Mouse (Mus musculus): Measurements from ENCODE around the gene Gm10277.

Gene Gm10277

DNA sequence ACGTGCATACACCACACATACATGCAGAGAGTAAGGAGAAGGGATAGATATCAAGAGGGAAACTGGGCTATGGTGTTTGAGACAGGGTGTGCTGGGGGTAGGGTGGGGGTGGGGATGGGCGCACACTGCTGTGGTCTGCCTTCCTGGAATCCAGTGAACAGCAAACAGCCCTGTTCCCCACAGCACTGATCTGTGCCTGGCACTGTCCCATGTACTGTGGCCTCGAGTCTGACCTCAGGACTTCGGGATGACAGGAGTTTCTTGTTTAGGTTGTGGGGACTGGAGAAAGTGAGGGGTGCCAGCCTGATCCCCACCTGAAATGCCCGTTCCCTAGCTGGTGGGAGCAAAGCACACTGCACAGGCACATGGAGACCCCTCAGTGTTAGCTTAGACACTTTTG is at the start of gene Gm10277:
TSS of gene Gm10277 (minus strand) at position 41 of the 400 bp plus-strand sequence.
- DNase-seq (ENCODE audit: low read depth, low spot score): no peak

DNA sequence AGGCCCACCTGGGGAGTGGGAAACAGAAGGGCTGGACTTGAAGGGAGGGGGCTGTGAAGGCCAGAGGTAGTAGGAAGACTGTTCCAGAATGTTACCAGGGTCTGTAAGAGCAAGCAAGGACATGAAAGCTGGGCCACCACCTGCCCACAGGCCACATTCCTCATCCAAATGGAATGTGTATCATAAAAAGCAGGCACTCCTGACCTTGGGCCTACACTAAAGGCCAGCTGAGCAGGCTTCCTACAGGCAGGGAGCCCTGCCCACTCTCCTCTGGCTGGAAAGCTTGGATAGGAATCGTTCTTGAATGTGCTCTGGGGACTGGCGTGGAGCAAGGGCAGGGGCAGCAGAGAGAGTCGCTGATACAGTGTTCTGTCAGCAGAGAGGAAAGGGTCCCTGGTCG is 49.2 kb upstream of the Gm10277 start:
- no peak for DNase-seq (ENCODE audit: low read depth, low spot score)

DNA sequence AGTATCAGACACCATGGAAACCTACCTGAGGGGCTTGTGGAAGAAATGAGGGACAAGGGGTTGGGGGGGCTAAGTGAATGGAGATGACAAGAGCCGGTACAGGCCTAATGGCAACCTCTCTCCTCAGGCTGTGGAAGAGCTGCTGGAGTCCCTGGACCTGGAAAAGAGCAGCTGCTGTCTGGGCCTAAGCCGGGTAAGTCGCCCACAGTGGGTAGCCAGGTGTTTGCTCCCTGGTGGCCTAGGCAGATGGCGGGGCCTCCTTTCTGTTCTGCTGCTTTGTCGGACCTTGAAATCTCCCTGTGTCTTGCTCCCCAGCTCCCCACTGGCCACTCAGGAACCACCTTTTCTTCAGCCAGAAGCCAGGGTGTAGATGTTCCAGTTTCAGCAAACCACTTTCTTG is 48.7 kb upstream of the Gm10277 start:
- DNase-seq (ENCODE audit: low read depth, low spot score): no peak

DNA sequence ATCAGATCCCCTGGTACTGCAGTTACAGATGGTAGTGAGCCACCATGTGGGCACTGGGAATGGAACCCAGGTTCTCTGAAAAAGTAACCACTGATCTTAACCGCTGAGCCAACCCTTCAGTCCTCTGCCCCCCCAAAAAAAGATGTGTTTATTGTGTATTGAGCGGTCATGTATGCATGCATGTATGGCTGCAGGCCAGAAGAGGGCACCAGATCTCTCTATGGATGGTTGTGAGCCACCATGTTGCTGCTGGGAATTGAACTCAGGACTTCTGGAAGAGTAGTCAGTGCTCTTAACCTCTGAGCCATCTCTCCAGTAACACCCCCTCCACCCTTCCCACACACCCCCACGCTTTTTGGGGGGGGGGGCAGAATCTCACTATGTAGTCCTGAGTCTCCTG is 47.6 kb upstream of the Gm10277 start:
- peak; percentile 55 for DNase-seq (ENCODE audit: low read depth, low spot score)

DNA sequence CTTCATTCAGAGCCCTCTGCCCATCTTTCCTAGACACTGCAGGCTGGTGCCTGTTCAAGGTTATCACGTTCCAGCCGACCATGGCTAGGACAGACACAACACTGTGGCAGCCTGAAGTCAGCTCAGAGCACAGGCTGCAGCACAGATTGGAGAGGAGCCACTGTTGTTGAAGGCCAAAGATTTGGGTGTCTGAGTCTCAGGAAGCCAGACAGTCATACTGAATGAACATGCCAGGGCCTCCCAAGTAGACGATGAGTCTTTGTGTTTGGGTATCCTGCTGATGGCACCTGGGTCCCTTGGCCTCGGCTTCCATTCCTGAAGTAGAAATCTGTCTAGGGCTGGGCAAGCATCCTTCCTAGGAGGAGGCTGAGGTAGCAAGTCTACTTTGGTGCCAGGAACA is 45.0 kb upstream of the Gm10277 start:
- DNase-seq (ENCODE audit: low read depth, low spot score): no peak

DNA sequence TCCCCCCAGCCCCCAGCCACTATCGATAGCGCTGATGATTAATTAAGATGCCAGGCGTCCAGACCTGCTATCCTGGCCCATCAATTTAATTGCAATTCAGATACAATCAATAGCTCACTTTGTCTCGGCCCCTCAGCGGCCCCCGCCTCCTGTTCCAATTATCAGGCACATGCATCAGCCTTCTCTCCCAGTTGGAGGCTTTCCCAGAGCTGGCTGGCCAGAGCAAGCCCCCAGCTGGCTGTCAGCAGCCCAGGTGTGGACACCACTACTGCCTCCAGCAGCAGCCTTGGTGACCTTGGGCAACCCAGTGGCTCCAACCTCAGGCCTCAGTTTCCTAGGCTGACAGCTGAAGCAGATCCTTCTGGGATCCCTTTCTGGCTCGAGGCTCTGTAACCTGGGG is 43.3 kb upstream of the Gm10277 start:
- no peak for DNase-seq (ENCODE audit: low read depth, low spot score)

DNA sequence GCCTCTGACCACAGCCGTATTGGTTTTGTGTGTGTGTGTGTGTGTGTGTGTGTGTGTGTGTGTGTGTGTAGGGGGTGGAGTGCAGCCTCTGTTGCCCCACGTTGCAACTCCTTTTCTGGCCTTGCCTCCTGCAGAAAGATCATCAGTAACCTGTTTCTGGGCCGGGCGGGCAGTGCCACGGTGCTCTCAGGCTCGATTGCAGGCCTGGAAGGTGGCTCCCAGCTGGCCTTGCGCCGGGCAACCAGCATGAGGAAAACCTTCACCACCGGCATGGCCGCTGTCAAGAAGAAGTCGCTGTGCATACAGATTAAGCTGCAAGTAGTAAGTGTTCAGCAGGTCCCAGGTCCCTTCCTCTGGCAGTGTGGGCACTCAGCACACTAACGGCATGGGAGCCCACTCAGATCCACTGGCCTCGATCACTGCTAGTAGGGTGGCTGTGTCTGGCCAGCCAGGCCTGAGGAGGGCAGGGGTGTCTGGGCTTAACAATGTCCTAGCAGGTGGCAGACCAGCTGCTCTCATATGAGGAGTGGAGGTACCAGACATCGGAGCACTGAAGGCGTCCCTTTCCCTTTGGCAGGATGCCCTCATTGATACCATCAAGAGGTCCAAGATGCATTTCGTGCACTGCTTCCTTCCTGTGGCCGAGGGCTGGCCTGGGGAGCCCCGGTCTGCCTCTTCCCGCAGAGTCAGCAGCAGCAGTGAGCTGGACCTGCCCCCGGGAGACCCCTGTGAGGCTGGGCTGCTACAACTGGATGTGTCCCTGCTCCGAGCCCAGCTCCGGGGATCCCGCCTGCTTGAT is 41.7 kb upstream of the Gm10277 start:
- DNase-seq (ENCODE audit: low read depth, low spot score): no peak

DNA sequence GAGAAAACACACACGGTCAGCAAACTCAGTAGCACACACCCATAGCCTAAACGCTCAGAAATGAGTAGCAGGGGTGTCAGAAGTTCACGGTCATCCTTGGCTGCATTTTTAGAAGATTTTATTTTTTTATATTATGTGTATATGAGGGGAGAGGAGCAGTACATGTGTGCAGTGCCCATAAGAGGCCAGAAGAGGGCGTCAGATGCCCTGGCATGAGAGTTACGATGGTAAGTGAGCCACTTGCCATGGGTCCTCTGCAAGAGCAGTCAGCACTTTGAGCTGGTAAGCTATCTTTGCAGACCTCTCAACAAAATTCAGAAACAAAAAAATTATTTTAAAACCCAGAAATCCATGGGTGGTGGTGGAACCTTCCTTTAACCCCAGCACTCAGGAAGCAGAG is 40.6 kb upstream of the Gm10277 start:
- DNase-seq (ENCODE audit: low read depth, low spot score): peak; percentile 67

DNA sequence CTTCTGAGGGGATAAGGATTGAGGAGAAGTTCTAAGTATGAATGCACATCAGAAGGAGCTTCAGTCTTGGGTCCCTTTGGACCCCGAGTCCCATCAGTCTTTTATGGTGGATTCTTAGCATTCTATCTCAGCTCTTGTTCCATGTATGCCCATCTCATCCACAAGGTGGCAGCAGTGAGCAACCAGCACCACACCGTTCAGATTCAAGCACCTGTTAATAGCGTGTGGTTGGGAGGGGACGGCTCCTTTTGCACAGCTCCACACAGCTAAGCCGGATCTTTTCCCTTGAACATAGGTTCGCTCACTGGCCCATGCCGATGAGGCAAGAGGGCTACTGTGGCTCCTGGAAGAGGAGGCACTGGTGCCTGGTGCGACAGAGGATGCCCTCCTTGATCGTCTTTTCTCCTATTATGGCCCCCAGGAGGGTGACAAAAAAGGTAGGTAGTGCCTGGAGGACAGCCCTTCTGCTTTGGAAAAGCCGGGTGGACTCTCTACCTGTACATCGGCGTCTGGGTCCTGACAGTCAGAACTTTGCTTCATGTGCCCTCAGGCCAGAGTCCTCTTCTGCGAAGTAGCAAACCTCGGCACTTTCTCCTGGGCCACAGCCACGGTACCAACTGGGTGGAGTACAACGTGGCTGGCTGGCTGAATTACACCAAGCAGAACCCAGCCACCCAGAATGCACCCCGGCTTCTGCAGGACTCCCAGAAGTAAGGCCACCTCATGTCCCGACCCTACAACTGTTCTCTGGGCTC is 39.9 kb upstream of the Gm10277 start:
- peak; percentile 91 for DNase-seq (ENCODE audit: low read depth, low spot score)

DNA sequence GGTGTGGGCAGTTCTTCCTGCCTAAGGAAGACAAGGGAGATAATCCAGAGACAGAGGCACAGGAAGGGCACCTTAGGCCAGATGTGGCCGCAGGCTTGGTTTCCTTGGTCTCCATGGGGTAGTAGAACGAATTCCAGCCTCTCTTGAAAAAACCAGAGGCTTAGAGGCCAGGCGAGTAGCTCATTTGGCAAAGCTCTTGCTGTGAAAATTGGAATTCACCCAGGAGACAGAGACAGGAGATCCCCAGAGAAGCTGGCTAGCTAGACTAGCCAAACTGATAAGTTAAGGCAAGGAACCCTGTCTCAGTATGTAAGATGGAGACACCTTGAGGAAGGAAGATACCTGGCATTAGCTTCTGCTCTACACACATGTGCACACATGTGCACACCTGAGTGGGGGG is 38.8 kb upstream of the Gm10277 start:
- no peak for DNase-seq (ENCODE audit: low read depth, low spot score)

DNA sequence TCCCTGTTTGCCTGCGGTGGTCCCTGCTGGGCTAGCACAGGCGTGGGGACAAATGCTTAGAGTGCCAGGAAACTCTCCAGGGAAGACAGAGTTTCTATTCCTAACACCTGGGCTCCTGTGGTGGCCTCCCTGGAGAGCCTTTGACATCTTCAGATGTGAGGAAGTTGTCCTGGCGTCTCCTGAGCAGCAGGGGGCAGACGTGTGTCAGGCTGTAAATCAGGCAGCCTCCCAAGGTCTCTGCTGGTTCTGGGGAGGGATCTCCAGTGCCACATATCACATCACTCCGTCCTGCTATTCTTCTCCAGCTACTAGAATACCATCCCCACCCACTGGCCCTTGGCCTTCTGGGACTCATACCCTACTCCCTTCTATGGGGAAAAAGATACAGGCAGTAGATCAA is 38.3 kb upstream of the Gm10277 start:
- peak; percentile 86 for DNase-seq (ENCODE audit: low read depth, low spot score)

DNA sequence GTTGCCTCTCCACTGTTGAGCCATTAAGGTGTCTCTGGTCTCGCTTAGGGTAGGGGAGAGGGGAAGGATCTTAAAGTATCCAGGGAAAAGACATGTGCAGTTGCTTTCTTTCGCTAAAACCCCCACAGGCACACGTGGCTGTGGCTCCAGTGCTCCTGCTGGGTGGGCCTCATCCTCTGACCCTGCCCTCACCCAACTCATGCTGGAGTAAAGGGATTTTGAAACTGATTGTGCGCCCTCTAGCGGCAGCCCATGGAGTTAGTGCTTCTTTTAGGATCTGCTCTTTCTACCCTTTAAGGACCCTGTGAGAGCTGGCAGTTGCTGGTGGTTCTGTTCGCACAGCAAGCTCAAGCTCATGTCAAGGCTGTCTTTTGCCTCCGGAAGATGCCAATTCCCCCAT is 35.2 kb upstream of the Gm10277 start:
- peak; percentile 88 for DNase-seq (ENCODE audit: low read depth, low spot score)

DNA sequence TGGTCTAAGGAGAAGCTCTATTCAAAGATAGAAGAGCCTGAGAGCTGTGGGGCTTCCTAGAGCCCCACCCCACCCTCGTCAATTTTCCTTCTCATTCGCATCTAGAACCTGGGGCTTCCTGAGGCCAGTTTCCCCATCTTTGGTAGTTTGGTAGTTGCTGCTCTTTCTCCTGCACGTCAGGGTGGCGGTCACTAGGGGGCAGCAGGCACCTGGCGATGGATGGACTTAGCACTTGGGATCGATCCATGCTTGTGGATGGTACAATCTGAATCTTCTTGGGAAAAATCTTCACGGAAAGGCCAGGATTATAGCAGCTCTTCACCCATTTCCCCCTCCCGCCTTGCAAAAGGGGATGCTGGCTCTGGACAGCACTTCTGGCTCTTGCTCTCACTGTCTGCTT is 34.1 kb upstream of the Gm10277 start:
- peak; percentile 78 for DNase-seq (ENCODE audit: low read depth, low spot score)

DNA sequence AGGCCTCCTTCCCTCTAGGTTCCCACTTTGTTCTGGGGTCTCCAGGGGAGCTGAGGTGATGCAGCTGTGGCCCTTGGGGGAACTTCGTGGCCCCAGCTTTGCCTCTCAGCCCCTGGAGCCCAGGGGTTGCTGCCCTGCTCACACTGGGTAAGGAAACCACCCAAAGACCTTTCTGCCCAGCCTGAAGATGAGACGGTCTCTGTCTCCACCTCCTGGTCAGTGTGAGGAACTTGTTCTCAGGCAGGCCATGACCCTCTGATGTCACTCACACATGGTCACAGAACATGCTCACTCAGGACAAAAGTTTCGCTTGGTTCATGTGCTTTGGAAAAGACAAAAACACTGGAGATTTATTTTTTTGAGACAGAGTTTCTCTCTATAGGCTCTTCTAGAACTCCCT is 28.5 kb upstream of the Gm10277 start:
- DNase-seq (ENCODE audit: low read depth, low spot score): peak; percentile 86

DNA sequence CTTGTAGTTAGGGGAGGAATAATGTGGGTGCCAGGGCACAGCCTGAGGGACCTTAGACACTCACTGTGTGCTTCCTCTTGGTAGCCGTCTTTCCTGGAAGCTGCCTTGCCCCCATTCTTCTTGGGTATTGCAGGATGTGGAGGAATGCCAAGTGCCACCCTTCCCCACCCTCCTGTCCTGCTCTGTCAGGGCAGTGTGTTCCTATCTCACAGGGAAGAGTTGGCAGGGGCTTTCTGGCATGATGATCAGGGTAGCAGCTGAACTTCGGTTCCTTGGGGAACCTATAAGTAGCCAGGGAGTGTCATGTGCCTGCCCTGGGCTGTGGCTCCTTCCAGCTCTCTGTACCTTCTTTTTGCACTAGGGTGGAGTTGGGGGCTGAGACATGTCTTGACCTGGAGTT is 26.4 kb upstream of the Gm10277 start:
- DNase-seq (ENCODE audit: low read depth, low spot score): no peak

DNA sequence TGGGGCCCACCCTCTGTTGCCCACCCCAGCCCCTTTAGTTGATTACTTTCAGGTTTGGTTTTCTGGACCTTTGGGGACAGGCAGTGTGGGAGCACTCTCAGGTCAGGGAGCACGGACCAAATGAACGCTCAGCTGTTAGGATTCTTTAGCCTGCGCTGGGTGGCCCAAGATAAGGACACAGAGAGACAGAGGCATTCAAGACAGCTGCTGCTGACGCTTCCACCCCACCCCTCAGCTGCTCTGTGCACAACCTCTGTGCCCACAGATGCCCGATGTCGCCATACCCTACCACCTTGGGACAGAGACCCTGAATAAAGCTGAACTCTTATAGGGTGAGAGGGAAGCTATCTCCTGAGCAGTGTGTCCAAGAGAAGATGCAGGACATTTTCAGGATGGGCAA is 22.5 kb upstream of the Gm10277 start:
- DNase-seq (ENCODE audit: low read depth, low spot score): no peak

DNA sequence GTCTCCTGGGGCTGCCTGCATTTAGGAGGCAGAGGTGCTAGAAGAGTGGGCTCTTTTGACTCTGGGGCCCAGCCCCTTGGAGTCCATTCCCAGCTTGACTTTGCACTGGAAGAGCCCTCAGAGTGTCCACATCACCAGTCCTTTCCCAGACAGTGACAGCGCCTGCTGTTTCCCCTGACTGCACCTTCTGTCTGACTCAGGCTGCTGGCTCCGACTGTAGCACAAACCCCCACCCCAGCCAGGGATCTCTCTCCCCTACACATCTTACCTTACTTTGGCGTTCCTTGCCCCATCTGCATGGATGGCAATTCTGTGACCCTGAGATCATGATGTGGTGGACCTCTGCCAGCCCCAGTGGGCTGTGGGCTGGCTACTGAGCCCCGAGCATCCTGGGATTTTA is 21.7 kb upstream of the Gm10277 start:
- no peak for DNase-seq (ENCODE audit: low read depth, low spot score)

DNA sequence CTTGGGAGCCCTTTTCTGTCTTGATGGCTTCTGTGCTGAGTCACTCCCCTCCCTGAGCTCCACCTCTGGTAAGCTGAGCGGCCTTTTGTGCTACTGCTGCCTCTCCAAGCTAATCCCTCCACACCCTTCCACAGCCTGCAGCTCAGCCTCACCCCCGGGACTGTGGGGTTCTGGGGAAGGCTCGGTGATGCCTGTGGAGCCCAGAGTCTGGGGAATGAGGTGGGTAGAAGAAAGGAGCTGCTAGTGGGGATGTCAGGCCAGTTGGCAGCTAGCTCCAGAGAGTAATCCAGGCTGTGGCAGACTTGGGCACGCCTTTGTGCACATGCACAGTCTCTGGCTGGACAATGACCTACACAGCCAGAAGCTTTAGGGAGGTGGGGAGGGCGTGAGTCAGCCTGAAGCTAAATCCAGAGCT is 20.5 kb upstream of the Gm10277 start:
- DNase-seq (ENCODE audit: low read depth, low spot score): peak; percentile 55

DNA sequence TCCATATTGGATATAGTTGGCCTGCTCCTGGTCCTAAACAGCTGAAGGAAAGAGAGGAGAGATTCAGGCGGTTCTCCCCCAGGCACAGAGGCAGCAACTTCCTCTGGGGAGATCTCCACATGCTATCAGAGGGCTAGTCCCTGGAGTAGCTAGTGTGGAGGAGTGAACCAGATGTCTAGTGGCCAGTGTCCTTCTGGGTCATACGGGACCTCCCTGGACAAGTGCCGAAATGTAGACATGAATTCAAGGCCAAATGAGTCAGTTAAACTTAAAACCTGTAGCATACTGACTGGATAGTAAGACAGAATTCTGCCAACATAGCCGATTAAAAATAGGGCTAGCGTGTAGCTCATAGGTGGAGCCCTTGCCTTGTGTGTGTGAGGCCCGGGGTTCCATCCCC is 19.3 kb upstream of the Gm10277 start:
- no peak for DNase-seq (ENCODE audit: low read depth, low spot score)

DNA sequence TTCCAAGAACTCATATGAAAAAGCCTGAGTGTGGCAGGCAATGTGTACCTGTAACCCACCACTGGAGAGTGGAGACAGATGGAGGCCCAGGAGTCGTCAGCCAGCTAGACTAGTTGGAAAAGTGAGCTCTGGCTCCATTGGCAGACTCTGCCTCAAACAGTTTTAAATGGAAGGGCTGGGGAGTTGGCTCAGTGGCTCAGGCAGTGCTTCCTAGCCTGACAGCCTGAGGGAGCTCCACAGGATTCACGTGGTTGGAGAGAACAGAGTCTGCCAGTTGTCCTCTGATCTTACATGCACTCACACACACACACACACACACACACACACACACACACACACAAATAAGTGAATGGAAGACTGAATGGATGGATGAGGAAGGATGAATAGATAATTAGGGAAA is 18.7 kb upstream of the Gm10277 start:
- DNase-seq (ENCODE audit: low read depth, low spot score): no peak

DNA sequence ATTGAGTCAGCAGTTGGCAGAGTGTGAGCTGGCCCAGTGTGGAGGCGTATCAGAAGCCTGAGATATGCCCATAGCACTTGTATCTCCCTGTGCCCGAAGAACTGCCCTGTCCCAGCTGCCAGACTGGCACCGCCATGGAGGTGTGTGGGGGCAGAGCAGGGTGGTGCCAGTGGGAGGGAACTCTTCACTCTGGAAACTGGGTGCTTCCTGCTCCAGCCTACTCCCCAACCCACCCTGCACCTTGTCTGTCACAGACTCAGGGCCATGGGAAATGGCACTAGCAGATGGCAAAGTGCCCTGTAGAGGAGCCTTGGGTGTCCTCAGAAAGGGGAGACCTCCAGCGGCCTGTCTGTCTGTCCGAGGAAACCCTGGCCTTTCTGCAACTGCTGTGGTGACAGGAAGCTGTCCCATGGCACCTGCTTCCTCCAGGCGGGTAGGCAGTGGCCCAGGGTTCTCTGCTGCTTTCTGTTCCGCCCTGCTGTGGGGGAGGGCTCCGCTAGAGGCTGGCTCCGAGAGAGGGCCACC is 14.9 kb upstream of the Gm10277 start:
- DNase-seq (ENCODE audit: low read depth, low spot score): no peak

DNA sequence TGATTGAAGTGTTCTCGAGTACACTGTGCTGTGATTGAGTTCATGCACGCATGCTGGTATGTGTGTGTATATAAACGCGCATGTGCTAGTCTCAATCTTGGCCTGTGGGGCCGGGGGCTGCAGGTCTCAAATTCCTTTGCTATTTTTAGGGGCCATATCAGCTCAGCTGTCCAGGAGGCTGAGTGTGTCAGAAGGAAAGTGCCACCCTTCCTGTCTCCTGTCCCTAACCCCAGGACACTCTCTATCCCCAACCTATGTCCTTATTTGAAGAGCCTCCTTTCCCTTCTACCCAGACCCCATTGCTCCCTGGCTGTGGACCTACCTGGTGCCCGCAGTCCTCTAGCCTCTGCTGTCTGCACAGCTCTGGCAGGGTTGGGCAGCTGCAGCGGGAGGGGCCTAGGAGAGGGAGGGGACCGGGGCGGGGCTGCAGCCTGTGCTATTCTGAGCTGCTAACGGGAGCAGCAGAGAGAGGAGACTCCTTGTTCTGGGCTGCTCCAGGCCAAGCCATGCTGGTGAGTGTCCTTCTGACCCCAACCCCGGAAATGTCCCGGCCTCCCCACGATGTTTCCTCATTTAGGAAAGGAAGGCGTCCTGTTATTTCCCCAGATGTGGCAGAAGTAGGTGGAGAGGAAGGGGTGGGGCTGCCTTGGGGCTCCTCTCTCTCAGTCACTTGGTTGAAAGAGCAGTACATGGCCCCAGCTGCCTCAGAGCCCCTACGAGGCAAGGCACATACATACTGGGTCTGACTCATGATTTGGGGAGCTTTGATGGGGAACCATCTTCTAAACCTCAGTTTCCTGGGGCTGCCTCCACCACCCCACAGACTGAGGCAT is 13.5 kb upstream of the Gm10277 start:
- DNase-seq (ENCODE audit: low read depth, low spot score): no peak
